Mouse (Mus musculus) liver, adult 2 months (tissue): Measurements from ENCODE around the gene Idh2. TPM values are rescaled to one million over a fixed set of nuclear protein-coding genes. Genes with fewer than 3 reads are reported as not detected.

Experiments
- DNase-seq: peaks from one replicate; pipeline ENCODE4 v3.0.0-alpha.2; 2011; ENCODE audit warnings: low read depth, low spot score; ENCODE audit errors: extremely low read depth
- H3K27ac ChIP-seq: fragments of 200-500 bp; replicated peaks from 2 replicates; pipeline ENCODE4 v1.5.1; 2012; ENCODE audit warnings: low read depth, mild to moderate bottlenecking, control low read depth, inconsistent platforms, low read length; ENCODE audit not compliant: insufficient read depth
- H3K27me3 ChIP-seq: fragments of 200-500 bp; 2 replicates; pipeline ENCODE4 v1.6.1; 2012; ENCODE audit warnings: mild to moderate bottlenecking, moderate library complexity, low read length, inconsistent platforms; ENCODE audit not compliant: control insufficient read depth, insufficient read depth
- H3K36me3 ChIP-seq: fragments of 200-500 bp; 2 replicates; pipeline ENCODE4 v1.6.1; 2012; ENCODE audit warnings: low read length, inconsistent platforms; ENCODE audit not compliant: control insufficient read depth, insufficient read depth
- H3K4me1 ChIP-seq: fragments of 200-500 bp; 2 replicates; pipeline ENCODE4 v1.6.1; 2011; ENCODE audit warnings: low read length; ENCODE audit not compliant: control insufficient read depth, insufficient read depth
- H3K4me3 ChIP-seq: fragments of 200-500 bp; 2 replicates; pipeline ENCODE4 v1.5.1; 2011; ENCODE audit warnings: low read depth, mild to moderate bottlenecking, control low read depth, low read length, moderate library complexity; ENCODE audit not compliant: insufficient read depth
- H3K79me2 ChIP-seq: fragments of 200-500 bp; 2 replicates; pipeline ENCODE4 v1.6.1; 2012; ENCODE audit warnings: inconsistent platforms, mild to moderate bottlenecking, low read length, moderate library complexity; ENCODE audit not compliant: control insufficient read depth, insufficient read depth
- H3K9ac ChIP-seq: fragments of 200-500 bp; 2 replicates; pipeline ENCODE4 v1.6.1; 2012; ENCODE audit warnings: low read depth, mild to moderate bottlenecking, control low read depth, inconsistent platforms, low read length
- CTCF ChIP-seq: fragments of 200-500 bp; IDR thresholded peaks from 2 replicates; pipeline ENCODE4 v1.5.1; 2011; ENCODE audit warnings: low read depth, low read length, control low read depth
- POLR2A ChIP-seq: fragments of 200-500 bp; IDR thresholded peaks from 2 replicates; pipeline ENCODE4 v1.6.1; 2011; ENCODE audit warnings: low read length, control low read depth; ENCODE audit not compliant: insufficient read depth; ENCODE audit errors: extremely low read depth
- WGBS: fragments of 180-500 bp; shearing (Covaris S2); methylation state at CpG from one replicate; pipeline ENCODE4 v1.1.7; 2018; 5-methylcytosine and 5-hydroxymethylcytosine counted together
- polyA plus RNA-seq: library from polyadenylated mRNA; depleted of rRNA; stranded (reverse); fragments of >200 nt; gene quantifications from 2 replicates; pipeline ENCODE4 v1.2.3, GENCODE M21; 2012; rRNA removed
- total RNA-seq: library from RNA; depleted of rRNA; stranded (reverse); fragments of >200 nt; gene quantifications from 2 replicates; pipeline ENCODE4 v1.2.3, GENCODE M21; 2014; rRNA removed

Idh2 gene
- total RNA-seq = 177 and 195 TPM in 2 replicates
- polyA plus RNA-seq = 163 and 164 TPM in 2 replicates

DNA sequence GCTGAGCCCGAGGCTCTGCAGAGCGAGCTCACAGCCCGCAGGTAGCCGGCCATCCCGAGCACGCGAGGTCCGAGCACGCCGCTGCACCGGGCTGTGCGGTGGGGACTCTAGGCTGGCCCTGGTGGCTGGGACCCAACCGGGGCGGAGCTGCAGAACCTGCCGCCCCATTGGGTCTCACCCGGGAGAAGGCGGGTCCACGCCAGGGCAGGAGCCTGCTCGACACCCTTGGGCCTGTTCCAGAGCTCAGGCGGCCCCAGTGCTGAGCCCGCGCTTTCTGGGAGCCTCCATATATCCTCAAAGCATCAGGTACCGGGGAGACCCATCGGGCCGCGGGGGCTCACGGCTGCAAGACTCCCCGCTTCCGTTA is at the start of gene Idh2:
Gene Idh2, minus strand, starts transcription at position 169 of the 367 bp plus-strand sequence.
- under 1% methylated on average over 29 of the region's 29 CpGs for WGBS
- Histone ChIP-seq H3K27ac (peak within 1 kb of the TSS; percentile 66), H3K4me1 (peaks cover 17% of the 10 kb centered on the region), H3K9ac (peak within 1 kb of the TSS; percentile 92), H3K4me3 (peak within 1 kb of the TSS; percentile 85), H3K79me2 (no peaks in the 10 kb centered on the region), H3K27me3 (no peaks in the 10 kb centered on the region), H3K36me3 (no peaks in the 10 kb centered on the region)
- peak; percentile 80 for DNase-seq
- TF ChIP-seq CTCF = no peak
- TF ChIP-seq POLR2A = peak; percentile 49

DNA sequence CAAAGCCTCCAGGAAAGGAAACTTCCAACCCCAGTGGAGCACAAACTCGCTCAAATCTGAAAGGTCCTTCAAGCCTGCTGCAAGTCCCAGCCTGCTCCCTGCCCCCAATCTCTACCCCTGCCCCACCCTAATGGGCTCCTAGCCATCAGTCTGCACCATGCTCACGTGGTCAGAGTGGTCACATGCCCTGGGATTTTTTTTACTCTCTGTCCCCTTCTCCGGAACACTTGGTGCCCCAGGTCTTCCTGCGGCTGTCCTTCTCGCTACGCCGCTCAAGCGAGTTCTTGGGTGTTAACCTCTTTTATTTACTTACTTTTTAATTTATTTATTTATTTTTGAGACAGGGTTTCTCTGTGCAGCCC is 45.7 kb upstream of the Idh2 start:
- H3K9ac ChIP-seq = no peak overlapping the region
- DNase-seq = peak; percentile 65

DNA sequence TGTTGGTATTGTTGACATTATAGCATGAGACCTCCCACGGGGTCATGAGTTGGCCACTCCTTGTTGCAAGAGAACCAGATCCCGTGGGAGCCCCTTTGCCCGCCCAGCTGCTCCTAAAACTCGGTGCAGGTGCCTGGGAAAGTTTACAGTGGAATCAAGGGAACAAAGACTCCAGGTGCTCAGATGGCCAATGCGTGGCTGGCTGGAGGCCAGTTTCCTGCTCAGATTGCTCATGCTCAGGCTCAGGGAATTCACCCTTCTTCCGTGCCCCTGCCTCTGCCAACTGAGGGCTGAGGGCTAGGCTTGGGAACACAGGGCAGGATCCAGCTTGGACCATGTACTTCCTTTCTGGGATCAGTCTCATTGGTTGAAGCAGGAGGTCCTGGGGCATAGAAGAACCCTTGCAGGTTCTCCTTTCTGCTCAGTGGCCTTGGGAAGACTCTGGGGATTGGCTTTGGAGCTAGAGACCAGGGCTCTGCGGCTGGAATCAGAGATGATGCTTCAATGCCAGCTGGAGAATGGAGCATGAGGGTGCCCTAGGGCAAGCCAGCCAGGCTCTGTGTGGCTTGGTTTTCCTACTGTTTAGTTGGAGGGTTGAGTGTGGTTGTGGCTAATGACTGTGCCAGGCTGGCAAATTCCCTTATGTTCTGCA is 45.2 kb upstream of the Idh2 start:
- 37% methylated on average over 7 of the region's 7 CpGs for WGBS
- no peaks in the 10 kb centered on the region for H3K27me3 ChIP-seq

More for the DNA sequence above, 45.7 kb upstream of the Idh2 start:
- H3K27ac ChIP-seq = no peak overlapping the region
- peaks cover 6% of the 10 kb centered on the region for H3K4me1 ChIP-seq
- 70% methylated on average over 8 of the region's 8 CpGs for WGBS
- no peaks in the 10 kb centered on the region for H3K36me3 ChIP-seq
- H3K79me2 ChIP-seq = no peaks in the 10 kb centered on the region
- TF ChIP-seq POLR2A (no peak), CTCF (no peak)
- no peak overlapping the region for H3K4me3 ChIP-seq
- no peaks in the 10 kb centered on the region for H3K27me3 ChIP-seq

DNA sequence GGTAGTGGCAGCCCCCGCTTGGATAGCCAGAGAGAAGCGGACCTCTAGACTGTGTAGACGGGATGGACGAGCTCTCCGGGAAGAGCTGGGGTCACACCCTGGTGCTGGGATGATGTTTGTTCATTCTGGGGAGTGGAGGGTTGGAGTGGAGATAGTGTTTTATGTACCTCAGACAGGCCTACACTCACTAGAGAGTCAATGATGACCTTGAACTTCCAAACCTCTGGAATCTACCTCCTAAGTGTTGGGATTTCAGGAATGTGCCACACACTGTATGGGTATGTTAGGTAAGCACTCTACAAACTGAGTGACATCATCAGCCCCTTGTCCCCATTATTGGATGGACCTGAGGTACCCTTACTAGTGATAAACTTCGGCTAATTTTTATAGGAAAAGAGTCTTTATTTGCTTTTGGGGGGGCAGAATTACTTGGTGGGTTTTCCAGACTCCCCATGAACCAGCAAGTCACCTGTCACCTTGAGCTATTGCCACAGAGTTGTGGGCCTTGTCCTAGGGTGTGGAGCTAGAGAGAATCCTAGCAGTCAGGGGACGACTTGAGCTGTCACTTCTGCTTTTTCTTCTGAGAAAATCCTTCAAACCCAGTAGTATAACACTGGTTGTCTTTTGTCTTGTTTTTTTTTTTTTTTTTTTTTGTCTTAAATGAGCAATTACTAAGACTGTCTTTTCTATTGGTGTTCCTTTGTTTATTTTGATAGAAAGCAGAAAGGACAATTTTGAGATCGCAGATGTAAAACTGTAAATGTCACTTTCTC is 43.5 kb upstream of the Idh2 start:
- DNase-seq = no peak
- 95% methylated on average over 8 of the region's 8 CpGs for WGBS
- Histone ChIP-seq H3K4me1 (peaks cover 7% of the 10 kb centered on the region), H3K79me2 (no peaks in the 10 kb centered on the region), H3K9ac (no peak overlapping the region), H3K4me3 (no peak overlapping the region), H3K27ac (no peak overlapping the region), H3K36me3 (no peaks in the 10 kb centered on the region), H3K27me3 (no peaks in the 10 kb centered on the region)
- TF ChIP-seq CTCF (no peak), POLR2A (no peak)

More for the DNA sequence above, 45.2 kb upstream of the Idh2 start:
- no peak overlapping the region for H3K27ac ChIP-seq
- H3K4me1 ChIP-seq = peaks cover 6% of the 10 kb centered on the region
- no peaks in the 10 kb centered on the region for H3K79me2 ChIP-seq
- no peak overlapping the region for H3K9ac ChIP-seq
- no peaks in the 10 kb centered on the region for H3K36me3 ChIP-seq
- H3K4me3 ChIP-seq = no peak overlapping the region
- TF ChIP-seq CTCF = no peak
- no peak for TF ChIP-seq POLR2A
- peak; percentile 61 for DNase-seq

DNA sequence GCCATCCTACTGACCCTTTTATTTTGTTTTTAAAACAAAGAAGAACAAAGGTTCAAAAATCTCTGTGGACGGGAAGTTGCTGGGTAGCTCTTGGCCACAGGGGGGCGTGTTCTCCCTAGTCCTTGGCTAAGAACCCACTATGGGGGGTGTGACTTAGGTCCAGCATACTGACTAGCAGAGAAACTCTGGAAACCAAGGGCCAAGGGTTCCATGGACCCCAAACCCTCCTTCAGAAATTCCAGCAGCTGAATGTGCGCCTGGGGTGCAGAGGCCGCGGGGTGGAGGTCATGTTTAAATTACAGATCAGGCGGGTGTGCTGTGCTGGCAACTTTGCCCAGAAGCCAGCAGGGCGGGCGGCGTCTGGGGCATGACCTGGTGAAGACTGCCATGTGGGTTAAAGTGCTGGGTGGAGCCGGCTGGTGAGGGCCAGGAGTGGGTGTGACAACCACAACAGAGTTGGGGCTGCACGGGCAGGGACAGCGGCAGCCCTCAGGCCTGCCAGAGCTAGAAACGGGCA is 41.6 kb upstream of the Idh2 start:
- TF ChIP-seq CTCF (peak; percentile 69), POLR2A (no peak)
- no peaks in the 10 kb centered on the region for H3K36me3 ChIP-seq
- no peaks in the 10 kb centered on the region for H3K79me2 ChIP-seq
- peak overlapping the region; percentile 38 for H3K27ac ChIP-seq
- H3K4me1 ChIP-seq = peaks cover 9% of the 10 kb centered on the region
- H3K9ac ChIP-seq = no peak overlapping the region
- H3K4me3 ChIP-seq = no peak overlapping the region
- no peaks in the 10 kb centered on the region for H3K27me3 ChIP-seq
- DNase-seq = peak; percentile 83
- 20% methylated on average over 13 of the region's 13 CpGs for WGBS
